Mouse (Mus musculus): Measurements from ENCODE around the gene Arl4a. TPM values are rescaled to one million over a fixed set of nuclear protein-coding genes. Genes with fewer than 3 reads are reported as not detected.

Gene Arl4a
- polyA plus RNA-seq, 1 experiment from 2014 or later = 23.5 TPM

DNA sequence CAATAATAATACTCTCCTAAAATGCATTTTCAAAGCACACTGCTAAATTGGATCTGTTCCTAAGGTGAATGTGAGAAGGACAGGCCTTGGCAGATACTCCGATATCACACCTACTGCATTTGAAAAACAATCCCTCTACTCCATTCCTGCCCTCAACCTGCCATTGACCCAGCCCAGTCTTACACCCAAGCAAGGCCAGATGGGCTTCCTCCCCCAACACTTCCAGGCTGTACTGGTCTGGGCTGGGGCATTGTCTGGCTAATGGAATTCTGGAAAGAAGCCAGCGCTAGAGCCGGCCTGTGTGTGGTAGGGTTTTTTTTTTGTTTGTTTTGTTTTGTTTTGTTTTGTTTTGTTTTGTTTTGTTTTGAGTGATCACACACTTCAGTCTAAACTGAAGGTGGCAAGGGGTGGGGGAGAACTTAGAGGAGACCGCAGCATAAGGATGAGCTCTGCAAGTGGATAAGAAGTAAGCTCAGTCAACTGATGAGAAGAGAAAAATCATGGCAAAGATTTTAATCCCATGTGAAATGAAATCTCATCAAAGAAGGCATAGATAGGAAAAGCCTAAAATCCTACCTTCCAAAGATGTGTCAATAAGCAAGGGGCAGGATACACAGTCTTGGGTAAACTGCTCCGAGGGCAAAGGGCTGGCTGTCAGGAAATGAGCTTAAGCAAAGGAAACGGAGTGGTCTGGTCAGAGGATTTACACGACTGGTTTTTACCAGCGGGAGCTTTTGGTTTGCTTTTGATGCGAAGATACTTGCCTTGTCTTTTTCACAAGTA, 39.6 kb downstream of the Arl4a start:
- no peaks in the 10 kb centered on the region for H3K9me3 ChIP-seq
- H3K27ac ChIP-seq (replicated peaks) = peak overlapping the region; percentile 44
- peak; percentile 38 for DNase-seq (ENCODE audit: low spot score)
- peaks cover 20% of the 10 kb centered on the region for H3K4me1 ChIP-seq
- no peak overlapping the region for H3K4me3 ChIP-seq
- H3K27me3 ChIP-seq (replicated peaks; ENCODE audit: low read depth, poor library complexity, severe bottlenecking) = no peaks in the 10 kb centered on the region
- WGBS = 13% methylated on average over 9 of the region's 9 CpGs
- no peaks in the 10 kb centered on the region for H3K36me3 ChIP-seq (replicated peaks)

DNA sequence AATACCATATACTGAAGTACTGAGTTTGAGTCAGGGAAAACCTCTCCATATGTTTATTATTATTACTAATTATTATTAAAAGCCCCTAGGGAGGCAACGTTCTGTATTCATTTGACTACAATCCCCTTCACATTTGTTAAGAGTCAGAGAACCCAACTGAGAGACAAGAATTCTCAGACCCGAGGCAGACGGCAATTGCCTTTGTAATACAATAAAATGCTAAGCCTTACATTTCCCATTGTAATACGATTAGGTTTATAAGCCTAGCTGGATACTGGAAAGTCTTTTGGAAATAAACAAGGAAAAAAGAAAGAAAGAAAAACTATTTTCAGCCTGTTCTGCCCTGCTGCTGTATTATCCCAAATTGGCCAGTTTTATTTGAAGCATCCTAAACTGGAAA, 40.2 kb downstream of the Arl4a start:
- H3K36me3 ChIP-seq (replicated peaks) = no peaks in the 10 kb centered on the region
- no peak overlapping the region for H3K27ac ChIP-seq (replicated peaks)
- H3K27me3 ChIP-seq (replicated peaks; ENCODE audit: low read depth, poor library complexity, severe bottlenecking) = no peaks in the 10 kb centered on the region
- DNase-seq (ENCODE audit: low spot score) = no peak
- H3K4me1 ChIP-seq = peaks cover 20% of the 10 kb centered on the region
- no peak overlapping the region for H3K4me3 ChIP-seq
- H3K9me3 ChIP-seq = no peaks in the 10 kb centered on the region
- WGBS = 28% methylated on average over 4 of the region's 4 CpGs

DNA sequence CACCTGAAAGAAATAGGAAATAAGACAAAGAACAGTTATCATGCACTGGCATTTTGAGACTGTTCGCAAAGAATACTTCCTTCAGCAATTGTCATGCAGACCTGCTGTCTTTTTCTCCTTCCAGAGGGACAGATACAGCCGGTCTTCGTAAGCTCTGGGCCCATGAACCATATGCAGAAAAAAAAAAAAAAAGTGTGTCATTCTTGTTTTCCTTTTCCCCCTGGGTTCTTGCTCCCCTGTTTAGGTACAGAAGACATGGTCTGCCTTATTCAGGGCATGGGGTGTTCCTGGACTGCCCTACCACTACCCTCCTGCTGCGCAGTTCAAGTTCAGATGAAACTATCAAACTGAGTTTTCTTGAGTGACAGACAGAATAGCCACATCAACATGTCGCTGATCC, 41.8 kb downstream of the Arl4a start:
- Histone ChIP-seq H3K9me3 (no peaks in the 10 kb centered on the region), H3K27me3 (replicated peaks; ENCODE audit: low read depth, poor library complexity, severe bottlenecking) (no peaks in the 10 kb centered on the region), H3K4me1 (peaks cover 20% of the 10 kb centered on the region), H3K27ac (replicated peaks) (no peak overlapping the region), H3K4me3 (no peak overlapping the region), H3K36me3 (replicated peaks) (no peaks in the 10 kb centered on the region)
- no peak for DNase-seq (ENCODE audit: low spot score)
- WGBS = 88% methylated on average over 5 of the region's 5 CpGs

DNA sequence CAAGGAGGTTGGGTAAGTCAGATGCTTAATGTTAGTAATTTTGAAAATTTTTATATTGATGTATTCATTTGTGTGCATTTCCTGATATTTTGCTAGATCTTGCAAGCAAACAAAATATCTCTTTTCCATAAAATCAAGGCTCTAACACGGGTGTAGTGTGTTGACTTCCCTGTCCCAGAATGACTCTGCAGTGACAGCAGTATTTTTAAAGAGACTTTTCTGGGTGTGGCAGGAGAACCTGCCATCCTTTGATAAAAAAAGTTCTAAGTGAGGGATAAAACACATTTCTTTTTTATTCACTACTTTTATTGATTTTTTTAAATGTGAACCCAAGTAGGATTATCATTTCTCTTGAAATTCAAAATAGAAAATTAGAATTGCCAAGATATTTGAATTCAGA, 42.2 kb downstream of the Arl4a start:
- Histone ChIP-seq H3K9me3 (no peaks in the 10 kb centered on the region), H3K27ac (replicated peaks) (no peak overlapping the region), H3K4me3 (no peak overlapping the region), H3K36me3 (replicated peaks) (no peaks in the 10 kb centered on the region), H3K4me1 (peaks cover 20% of the 10 kb centered on the region), H3K27me3 (replicated peaks; ENCODE audit: low read depth, poor library complexity, severe bottlenecking) (no peaks in the 10 kb centered on the region)
- no peak for DNase-seq (ENCODE audit: low spot score)
- WGBS = 84% methylated on average over 1 of the region's 1 CpGs

DNA sequence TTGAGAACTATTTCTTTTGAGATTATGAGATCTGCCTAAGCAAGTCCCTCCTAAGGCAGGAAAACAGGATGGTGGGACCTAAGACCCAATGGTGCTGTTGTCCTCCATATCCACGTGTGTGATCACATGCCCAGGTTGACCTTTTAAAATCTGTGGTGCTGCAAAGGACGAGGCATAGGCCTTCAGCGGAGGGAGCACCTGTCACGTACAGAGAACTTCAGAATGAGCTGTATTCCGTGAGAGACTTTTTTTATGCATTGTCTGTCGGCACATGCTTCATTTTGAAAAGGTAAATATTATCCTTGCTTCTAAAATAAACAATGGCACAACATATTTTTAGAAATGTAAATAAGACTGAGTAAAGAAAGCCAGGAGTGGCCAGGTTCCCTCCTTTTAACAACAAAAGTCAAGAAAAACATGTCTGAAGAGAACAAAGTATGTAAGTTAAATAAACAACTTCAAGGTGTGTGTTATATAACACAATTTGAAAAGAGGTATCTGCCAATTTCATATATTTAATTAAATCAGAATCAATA, 45.0 kb downstream of the Arl4a start:
- no peak for DNase-seq (ENCODE audit: low spot score)
- Histone ChIP-seq H3K36me3 (replicated peaks) (no peaks in the 10 kb centered on the region), H3K4me3 (no peak overlapping the region), H3K27me3 (replicated peaks; ENCODE audit: low read depth, poor library complexity, severe bottlenecking) (no peaks in the 10 kb centered on the region), H3K9me3 (no peaks in the 10 kb centered on the region), H3K27ac (replicated peaks) (no peak overlapping the region), H3K4me1 (peaks cover 6% of the 10 kb centered on the region)
- whole genome bisulfite sequencing = 79% methylated on average over 6 of the region's 6 CpGs

DNA sequence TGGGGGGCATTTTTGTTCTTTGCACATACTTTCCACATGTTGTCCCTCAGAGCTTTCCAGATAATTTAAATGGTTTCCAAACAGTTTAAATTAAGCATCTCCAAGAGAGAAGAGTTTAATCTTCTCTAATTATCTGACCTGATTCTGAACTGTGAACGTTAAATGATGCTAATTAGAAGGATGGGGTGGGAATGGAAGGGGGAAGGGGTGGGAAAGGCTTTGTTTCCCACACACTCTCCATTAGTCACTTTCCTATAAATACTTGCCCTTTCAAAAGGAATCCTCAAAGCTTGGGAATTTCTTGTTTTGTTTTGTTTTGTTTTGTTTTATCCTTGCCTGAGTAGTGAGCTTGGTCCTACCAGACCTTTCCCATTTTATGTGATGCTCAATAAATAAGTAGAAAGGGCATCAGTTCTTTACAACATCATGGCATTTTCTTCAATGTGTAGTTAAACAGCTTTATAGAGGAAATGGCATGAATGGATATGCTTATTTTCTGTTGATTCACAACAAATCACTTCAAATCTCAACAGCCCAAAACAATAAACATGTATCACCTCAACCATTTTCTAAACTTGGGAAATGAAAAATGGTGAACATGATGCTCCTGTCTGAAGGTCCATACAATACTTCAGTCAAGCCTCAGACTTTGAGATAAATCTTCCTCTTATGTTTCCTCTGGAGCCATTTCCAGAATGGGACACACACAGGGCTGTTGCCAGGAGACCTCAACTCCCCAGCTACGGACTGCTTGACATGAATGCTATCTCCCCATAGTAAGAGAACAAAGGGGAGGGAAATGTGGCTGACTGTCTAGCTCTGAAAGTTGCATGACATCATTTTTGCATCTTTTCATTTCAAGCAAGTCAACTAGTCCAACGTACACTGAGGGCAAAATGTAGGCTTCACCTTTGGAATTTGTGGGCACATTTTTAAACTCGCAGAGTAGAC, 46.7 kb downstream of the Arl4a start:
- Histone ChIP-seq H3K27ac (replicated peaks) (no peak overlapping the region), H3K36me3 (replicated peaks) (no peaks in the 10 kb centered on the region), H3K27me3 (replicated peaks; ENCODE audit: low read depth, poor library complexity, severe bottlenecking) (no peaks in the 10 kb centered on the region), H3K4me1 (no peaks in the 10 kb centered on the region), H3K9me3 (no peaks in the 10 kb centered on the region), H3K4me3 (no peak overlapping the region)
- 65% methylated on average over 4 of the region's 4 CpGs for WGBS
- DNase-seq (ENCODE audit: low spot score) = no peak

DNA sequence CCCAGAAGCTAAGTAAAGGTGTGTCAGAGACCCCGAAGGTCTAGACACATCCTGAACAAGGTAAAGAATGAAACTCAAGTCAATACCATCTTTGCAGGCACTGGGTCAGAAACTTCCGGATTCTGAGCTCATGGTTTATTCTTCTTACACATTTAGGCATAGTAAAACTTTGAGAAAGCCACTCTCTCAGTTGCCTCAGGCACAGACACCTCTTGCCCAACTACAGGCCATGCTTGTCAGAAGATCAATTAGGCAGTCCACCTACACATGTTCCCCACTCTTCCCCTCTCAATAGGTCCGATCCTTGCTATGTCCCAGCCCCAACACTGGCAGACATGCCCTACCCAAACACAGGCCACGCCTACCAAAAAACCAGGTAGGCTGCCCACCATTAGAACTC, 48.7 kb downstream of the Arl4a start:
- WGBS = 89% methylated on average over 4 of the region's 4 CpGs

DNA sequence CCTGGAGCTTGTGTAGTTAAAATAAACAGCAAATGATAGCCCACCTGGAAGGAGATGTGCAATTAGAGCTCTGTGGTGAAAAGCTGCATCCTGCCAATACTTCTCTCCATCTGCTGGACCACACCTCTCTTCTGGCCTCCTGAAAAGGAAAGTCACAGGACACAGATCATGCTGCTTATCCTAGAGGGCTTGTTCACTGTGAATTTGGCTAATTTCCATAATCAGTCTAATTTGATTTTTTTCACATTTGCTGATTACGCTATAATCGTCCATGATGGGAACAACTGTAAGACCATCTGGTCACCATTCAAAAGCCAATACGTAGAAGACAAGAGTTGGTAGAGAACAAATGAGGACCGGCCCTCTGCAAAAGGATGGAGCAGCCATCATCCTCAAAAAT, 50.6 kb downstream of the Arl4a start:
- DNase-seq (ENCODE audit: low spot score) = no peak
- H3K4me1 ChIP-seq = no peaks in the 10 kb centered on the region; the same call in 1 of the 2 replicates
- no peak overlapping the region for H3K4me3 ChIP-seq
- no peaks in the 10 kb centered on the region for H3K9me3 ChIP-seq
- H3K36me3 ChIP-seq (replicated peaks) = no peaks in the 10 kb centered on the region
- no peaks in the 10 kb centered on the region for H3K27me3 ChIP-seq (replicated peaks; ENCODE audit: low read depth, poor library complexity, severe bottlenecking)
- no peak overlapping the region for H3K27ac ChIP-seq (replicated peaks)
- 89% methylated on average over 4 of the region's 4 CpGs for WGBS

More for the DNA sequence above, 48.7 kb downstream of the Arl4a start:
- DNase-seq (ENCODE audit: low spot score) = no peak
- Histone ChIP-seq H3K36me3 (replicated peaks) (no peaks in the 10 kb centered on the region), H3K27me3 (replicated peaks; ENCODE audit: low read depth, poor library complexity, severe bottlenecking) (no peaks in the 10 kb centered on the region), H3K4me1 (no peaks in the 10 kb centered on the region; the same call in 1 of the 2 replicates), H3K27ac (replicated peaks) (no peak overlapping the region), H3K4me3 (no peak overlapping the region), H3K9me3 (no peaks in the 10 kb centered on the region)

DNA sequence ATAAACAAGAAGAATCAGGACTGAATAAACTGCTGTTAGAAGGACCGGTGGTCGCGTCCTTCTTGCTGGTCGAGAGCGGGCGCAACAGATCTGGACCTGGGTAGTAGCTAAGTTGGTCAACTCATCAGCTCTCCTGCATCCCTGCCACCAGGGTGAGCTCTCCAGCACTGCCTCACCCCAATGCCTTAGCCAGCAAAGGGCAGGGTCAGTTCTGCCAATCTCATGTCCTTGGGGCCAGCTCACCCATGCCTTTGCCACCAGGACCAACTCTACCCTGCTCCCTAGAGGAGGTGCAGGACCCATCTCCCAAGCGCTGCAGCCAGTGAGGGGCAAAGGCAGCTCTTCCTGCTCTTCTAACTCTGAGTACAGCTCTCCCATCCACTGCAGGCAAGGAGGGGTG, 52.2 kb downstream of the Arl4a start:
- no peaks in the 10 kb centered on the region for H3K36me3 ChIP-seq (replicated peaks)
- no peaks in the 10 kb centered on the region; the same call in 1 of the 2 replicates for H3K4me1 ChIP-seq
- no peaks in the 10 kb centered on the region for H3K27me3 ChIP-seq (replicated peaks; ENCODE audit: low read depth, poor library complexity, severe bottlenecking)
- no peaks in the 10 kb centered on the region for H3K9me3 ChIP-seq
- WGBS = 95% methylated on average over 7 of the region's 7 CpGs
- no peak overlapping the region for H3K4me3 ChIP-seq
- no peak for DNase-seq (ENCODE audit: low spot score)
- no peak overlapping the region for H3K27ac ChIP-seq (replicated peaks)

DNA sequence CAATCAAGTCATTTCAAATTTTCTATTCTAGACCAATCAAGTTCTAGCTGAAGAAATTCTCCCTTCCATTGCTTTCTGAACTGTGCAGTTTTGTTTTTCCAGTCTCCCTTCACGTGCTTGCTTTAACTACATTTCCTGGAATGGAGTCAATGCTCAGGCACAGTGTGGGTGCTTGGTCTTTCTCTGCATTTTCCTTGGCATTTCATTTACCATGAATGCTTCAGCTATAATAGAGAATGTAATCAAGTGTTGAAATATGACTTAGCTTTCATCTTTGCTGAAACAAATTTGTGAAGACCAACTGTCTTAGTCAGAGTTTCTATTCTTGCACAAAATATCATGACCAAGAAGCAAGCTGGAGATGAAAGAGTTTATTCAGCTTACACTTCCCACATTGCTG, 58.0 kb downstream of the Arl4a start:
- Histone ChIP-seq H3K27me3 (replicated peaks; ENCODE audit: low read depth, poor library complexity, severe bottlenecking) (no peaks in the 10 kb centered on the region), H3K36me3 (replicated peaks) (no peaks in the 10 kb centered on the region), H3K4me1 (peaks cover 13% of the 10 kb centered on the region), H3K4me3 (no peak overlapping the region), H3K27ac (replicated peaks) (no peak overlapping the region), H3K9me3 (no peaks in the 10 kb centered on the region)
- DNase-seq (ENCODE audit: low spot score) = no peak
- WGBS = 76% methylated on average over 1 of the region's 1 CpGs

DNA sequence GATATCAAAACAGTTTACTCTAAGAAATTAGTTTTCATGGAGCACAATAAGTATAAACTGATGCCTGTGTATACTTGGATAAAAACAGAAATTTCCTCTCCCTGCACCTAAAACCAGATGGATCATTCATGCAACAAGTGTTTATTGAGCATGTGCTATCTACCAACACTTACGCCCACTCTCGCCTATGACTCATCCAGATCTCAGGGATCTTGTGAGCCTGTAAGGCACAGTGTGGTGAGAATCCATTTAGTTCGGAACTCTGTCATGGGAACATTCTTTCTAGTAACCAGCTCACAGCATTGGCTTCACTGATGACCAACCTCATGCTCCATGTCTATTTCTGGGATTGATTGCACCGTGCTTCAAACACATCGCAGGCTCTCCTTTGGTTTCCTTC, 58.8 kb downstream of the Arl4a start:
- Histone ChIP-seq H3K4me3 (no peak overlapping the region), H3K27me3 (replicated peaks; ENCODE audit: low read depth, poor library complexity, severe bottlenecking) (no peaks in the 10 kb centered on the region), H3K4me1 (peaks cover 15% of the 10 kb centered on the region), H3K36me3 (replicated peaks) (no peaks in the 10 kb centered on the region), H3K27ac (replicated peaks) (no peak overlapping the region), H3K9me3 (no peaks in the 10 kb centered on the region)
- DNase-seq (ENCODE audit: low spot score) = no peak
- 94% methylated on average over 5 of the region's 5 CpGs for WGBS

DNA sequence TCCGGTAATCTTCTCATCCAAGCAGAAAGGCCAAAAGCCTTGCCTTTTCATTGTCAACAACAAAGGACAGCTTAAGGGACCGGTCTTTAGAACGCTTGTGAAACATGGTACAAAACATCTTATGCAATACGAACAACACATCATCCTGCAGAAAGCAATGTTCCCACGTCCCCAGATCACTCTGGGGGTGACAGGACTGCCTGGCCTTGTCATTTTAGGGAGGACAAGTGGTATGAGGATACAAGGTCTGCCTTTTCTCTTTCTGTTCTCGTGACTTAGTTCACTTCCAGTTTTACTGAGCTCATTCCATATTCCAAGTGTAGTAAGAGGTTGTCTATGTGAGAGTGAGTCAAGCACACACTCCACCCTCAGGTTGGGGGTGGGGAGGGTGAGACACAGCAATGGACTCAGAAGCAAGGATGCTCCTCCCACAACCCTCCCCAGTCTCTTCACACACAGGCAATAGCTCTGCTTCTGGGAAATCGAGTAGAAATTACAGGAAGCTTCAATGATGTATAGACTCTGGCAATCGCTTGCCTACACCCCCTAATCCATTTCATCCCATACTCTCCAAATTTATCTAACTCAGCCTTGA, 59.7 kb downstream of the Arl4a start:
- Histone ChIP-seq H3K4me3 (no peak overlapping the region), H3K36me3 (replicated peaks) (no peaks in the 10 kb centered on the region), H3K4me1 (peaks cover 15% of the 10 kb centered on the region), H3K27me3 (replicated peaks; ENCODE audit: low read depth, poor library complexity, severe bottlenecking) (no peaks in the 10 kb centered on the region), H3K27ac (replicated peaks) (no peak overlapping the region), H3K9me3 (no peaks in the 10 kb centered on the region)
- DNase-seq (ENCODE audit: low spot score) = no peak
- WGBS = 82% methylated on average over 8 of the region's 8 CpGs

Data from embryonic facial prominence, embryonic 10.5 days (tissue).